Mouse (Mus musculus) liver, embryonic 14.5 days (tissue): ENCODE measurements around the gene Galnt17.

Experiments used
- CTCF ChIP-seq: IDR thresholded peaks from 2 replicates; pipeline ENCODE4 v1.5.1; 2016; ENCODE audit warnings: antibody characterized with exemption, low read depth, control low read depth
- EP300 ChIP-seq: IDR thresholded peaks from 2 replicates; pipeline ENCODE4 v1.6.1; 2016; ENCODE audit warnings: antibody characterized with exemption, low read depth

DNA sequence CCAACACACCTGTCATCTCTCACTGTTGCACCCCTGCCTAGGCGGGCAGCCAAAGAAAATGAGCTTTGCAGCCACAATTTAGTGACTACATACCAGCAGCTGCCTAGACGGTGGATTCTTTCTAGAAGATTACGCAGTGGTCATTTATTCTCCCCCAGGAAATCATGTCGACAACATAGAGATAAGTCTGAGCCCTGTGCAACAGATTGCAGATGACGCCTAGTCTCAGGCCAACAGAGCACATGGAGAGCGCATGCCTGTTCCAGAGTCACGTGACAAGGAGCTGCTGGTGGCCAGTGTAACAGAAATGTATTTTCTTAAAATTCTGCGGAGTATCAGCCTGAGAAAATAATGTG is 380.5 kb downstream of the Galnt17 start:
- no peak for TF ChIP-seq CTCF
- no peak for TF ChIP-seq EP300
